Mouse (Mus musculus) thymus, adult 2 months (tissue): ENCODE data around the gene Synpo2l.

Experiments used
- CTCF ChIP-seq: fragments of 200-500 bp; IDR thresholded peaks from 2 replicates; pipeline ENCODE4 v1.5.1; 2012; ENCODE audit warnings: mild to moderate bottlenecking, control low read depth, low read length, moderate library complexity, borderline replicate concordance; ENCODE audit not compliant: control insufficient read depth, poor library complexity, insufficient read depth; ENCODE audit errors: extremely low read depth
- POLR2A ChIP-seq: fragments of 200-500 bp; IDR thresholded peaks from 2 replicates; pipeline ENCODE4 v1.6.1; 2012; ENCODE audit warnings: mild to moderate bottlenecking, low read length, control low read depth, moderate library complexity; ENCODE audit not compliant: control insufficient read depth, poor library complexity, insufficient read depth; ENCODE audit errors: extremely low read depth

GRCm38 (mm10) chr14:20651722-20652256 lies 16.4 kb downstream of the Synpo2l start:
- TF ChIP-seq POLR2A, result no peak
- no peak for TF ChIP-seq CTCF
